Mouse (Mus musculus): ENCODE measurements around the gene A430078G23Rik.
A peak's percentile ranks its signal among the peaks of the same experiment; 100 is the strongest.
"Not testable (repeated sequence)": the region's sequence is repeated elsewhere in the genome, so short reads cannot be mapped to it uniquely, and the experiment has no call there.

A430078G23Rik gene

DNA sequence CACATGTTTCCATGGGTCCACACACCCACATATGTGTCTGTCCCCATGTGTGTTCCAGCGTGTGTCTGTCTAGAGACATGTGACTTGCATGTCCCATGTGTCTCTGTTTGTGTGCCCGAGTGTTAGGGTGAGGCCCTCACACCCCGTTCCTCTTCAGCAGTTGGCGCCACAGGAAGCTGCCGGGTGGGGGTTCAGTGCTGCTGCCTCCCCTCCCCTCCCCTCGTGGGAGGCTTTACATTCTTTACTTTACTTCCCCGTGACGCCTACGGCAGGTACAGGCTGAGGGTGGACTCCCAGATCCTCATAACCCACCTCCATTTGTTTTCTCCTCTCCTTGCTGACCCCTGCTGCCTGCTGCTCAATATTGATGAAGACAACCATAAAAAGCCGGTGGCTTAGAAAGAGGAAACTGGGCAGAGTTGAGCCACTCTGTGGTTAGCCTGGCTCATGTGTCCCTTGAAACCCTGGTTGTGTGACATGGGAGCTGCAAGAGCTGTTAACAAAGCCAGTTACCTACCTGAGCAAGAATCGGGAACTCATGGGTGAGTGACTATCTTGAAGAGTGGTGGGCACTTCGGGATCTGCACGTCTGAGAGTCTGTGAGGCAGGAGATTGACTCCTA is at the start of gene A430078G23Rik:
Gene A430078G23Rik (plus strand): TSS at position 227 of the 622 bp plus-strand sequence.
- DNase-seq (ENCODE audit: low spot score in 2 of 2), result no peak

DNA sequence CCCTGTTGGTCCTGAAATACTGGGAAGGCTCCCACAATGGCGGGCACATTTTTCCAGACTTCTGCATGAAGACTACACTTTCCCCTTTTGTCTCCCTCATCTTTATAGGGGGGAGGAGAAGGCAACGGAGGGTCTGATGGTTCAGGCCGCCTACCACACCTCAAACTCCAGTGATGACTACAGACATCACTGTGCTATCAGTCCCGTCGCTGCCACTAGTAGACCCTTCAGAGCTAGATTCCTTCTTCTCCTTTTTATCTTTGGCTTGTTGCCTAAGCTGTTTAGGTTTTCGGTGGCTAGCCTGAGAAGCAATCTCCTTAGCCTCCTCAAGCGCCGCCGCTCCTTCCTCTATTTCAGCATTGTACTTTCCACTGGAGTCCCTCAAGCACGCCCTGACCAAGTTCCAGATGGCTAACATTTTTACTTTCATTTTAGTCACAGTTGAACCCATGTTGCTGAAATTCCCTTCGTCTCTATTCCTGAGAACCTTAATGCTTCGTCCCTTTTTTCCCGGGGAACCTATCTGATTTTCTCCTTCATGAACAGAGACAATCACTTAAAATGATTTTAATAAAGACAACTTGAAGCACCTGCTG is 44.9 kb upstream of the A430078G23Rik start:
- DNase-seq (ENCODE audit: low spot score in 2 of 2), result not testable (repeated sequence)

DNA sequence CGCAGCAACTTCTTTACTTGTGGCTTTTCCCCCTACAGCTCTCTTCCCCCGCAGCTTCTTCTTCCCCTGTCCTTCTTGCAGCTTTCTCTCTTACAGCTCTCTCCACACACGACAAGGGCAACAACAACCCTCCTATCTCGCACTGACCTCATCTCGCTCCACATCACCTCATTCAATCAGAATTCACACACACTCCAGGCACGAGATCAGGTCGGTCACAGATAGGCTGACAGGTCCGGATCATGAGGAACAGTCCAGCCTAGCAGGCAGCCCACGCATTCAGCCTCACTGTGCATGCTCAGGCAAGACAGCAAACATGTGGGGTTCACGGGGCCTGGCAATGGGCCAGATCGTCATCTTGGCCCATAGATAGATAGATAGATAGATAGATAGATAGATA is 43.6 kb upstream of the A430078G23Rik start:
- no peak for DNase-seq (ENCODE audit: low spot score in 2 of 2)

DNA sequence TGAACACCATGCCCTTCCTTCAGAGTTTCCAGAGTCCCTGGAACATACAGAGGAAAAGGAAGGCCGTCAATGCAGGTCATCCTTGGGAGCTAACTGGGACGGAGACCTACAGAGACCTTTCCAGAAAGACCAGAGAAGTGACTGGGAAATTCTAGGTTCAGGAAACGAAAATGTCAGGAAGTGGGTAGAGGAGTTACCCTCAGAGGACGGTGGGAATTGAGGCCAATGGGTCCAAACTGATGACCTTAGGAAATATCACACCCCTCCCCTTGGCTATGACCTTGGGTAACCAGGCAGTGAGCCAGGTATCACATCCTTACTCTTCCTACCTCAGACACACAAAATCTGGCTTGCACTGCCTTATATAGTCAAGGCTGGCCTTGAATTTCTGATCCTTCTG is 41.7 kb upstream of the A430078G23Rik start:
- no peak for DNase-seq (ENCODE audit: low spot score in 2 of 2)

DNA sequence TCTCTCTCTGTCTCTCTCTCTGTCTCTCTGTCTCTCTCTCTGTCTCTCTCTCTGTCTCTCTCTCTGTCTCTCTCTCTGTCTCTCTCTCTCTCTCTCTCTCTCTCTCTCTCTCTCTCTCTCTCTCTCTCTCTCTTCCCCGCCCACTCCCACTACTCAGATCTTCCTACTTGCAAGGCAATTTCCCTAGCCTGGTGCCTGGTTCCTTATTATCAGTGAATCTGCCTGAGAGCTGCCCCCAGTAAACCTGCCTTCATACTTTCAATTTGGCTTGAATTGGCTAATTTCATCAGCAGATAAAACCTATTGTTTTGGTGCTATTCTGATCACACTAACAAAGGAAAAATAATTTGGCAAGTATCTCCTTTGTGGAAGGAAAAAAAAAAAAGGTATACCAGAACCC is 39.8 kb upstream of the A430078G23Rik start:
- not testable (repeated sequence) for DNase-seq (ENCODE audit: low spot score in 2 of 2)

DNA sequence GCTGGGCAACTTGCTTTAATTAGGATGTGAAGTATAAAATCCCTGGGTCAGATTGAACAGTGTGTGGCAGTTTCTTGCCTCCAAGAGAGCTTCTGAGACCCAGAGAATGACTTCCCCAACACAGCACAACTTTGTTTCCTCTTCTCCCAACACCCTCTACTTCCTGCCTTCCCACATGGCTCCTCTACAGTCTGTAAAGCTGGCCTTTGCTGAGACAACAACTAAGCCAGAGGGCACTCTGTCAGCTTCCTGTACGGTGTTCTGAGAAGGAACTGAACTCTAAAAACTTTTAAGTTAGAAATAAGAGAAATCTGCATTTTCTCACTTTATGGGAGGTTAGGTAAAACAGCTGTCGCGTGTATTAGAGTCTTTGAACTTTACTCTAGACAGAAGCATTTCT is 39.4 kb upstream of the A430078G23Rik start:
- DNase-seq (ENCODE audit: low spot score in 2 of 2), result no peak

DNA sequence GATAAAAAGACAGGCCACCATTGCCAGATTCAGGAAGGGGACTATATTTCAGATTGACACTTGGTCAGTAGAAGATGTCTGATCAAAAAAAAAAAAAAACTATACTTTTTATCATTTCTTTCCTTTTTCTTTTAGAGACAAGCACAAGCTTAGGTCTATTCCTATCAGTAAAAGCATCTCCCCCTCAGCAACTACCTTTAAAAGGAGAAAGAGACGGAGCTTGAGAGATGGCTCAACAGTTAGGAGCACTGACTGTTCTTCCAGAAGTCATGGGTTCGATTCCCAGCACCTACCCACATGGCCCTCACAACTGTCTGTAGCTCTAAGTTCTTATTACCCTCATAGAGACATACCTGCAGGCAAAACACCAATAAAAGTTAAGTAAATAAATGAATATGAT is 38.9 kb upstream of the A430078G23Rik start:
- DNase-seq (ENCODE audit: low spot score in 2 of 2), result no peak

DNA sequence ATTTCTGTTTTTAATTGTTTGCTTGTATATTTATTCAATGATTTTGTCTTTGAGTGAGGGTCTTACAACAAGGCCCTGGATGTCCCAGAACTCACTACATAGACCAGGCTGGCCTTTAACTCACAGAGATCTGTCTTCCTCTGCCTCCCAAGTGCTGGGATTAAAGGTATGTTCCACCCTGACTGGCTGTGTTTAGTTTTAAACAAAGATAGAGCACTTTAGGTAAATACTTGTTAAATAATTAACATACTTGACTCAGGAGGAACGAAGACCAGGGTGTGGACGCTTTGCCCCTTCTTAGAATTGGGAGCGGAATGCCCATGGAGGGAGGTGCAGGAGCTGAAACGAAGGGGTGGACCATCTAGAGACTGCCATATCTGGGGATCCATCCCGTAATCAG is 36.6 kb upstream of the A430078G23Rik start:
- no peak for DNase-seq (ENCODE audit: low spot score in 2 of 2)

DNA sequence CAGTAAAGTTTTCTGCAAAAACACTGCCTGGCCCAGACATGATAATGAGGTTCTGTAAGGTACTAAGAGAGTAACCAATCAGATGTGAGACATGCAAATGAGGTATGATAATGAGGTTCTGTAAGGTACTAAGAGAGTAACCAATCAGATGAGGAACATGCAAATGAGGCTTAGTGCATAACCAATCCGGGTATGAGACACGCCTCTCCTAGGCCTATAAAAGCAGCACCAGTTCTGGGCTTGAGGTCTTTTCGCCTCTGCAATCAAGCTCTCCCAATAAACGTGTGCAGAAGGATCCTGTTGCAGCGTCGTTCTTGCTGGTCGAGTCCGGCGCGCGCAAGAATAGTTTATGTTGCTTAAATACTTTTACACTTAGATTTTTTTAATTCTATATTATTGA is 33.9 kb upstream of the A430078G23Rik start:
- DNase-seq (ENCODE audit: low spot score in 2 of 2), result not testable (repeated sequence)

DNA sequence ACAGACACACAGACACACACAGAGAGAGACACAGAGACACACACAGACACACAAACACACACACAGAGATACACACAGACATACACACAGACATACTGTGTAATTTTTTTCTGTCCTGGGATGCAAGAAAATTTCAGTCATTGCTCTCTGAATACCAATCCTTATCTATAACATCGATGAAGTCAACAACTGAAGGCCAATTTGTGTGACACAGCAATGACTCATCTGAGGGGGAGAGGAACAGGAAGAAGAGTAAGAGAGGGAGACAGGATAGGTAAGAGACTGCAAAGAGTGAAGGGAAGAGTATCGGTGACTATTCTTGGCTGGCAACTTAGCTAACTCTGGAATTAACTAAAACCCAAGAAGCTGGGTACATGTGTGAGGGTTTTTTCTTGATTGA is 29.0 kb upstream of the A430078G23Rik start:
- no peak for DNase-seq (ENCODE audit: low spot score in 2 of 2)

DNA sequence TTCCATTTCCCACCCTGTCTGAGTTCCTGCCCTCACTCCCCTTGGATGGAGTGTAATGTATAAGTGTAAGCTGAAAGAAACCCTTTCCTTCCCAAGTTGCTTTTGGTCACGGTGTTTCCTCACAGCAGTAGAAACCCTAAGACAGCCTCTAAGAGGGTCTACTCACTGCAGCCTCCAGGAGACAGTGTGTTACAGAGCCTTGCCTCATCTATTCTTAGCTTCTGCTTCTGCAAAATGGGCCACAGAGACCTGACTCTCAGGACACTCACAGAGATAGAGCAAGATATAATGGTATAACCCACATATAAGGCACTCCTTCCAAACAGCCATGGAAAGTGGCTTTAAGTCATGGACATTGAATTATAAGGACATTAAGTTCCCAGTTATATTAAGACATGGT is 26.2 kb upstream of the A430078G23Rik start:
- DNase-seq (ENCODE audit: low spot score in 2 of 2), result no peak

DNA sequence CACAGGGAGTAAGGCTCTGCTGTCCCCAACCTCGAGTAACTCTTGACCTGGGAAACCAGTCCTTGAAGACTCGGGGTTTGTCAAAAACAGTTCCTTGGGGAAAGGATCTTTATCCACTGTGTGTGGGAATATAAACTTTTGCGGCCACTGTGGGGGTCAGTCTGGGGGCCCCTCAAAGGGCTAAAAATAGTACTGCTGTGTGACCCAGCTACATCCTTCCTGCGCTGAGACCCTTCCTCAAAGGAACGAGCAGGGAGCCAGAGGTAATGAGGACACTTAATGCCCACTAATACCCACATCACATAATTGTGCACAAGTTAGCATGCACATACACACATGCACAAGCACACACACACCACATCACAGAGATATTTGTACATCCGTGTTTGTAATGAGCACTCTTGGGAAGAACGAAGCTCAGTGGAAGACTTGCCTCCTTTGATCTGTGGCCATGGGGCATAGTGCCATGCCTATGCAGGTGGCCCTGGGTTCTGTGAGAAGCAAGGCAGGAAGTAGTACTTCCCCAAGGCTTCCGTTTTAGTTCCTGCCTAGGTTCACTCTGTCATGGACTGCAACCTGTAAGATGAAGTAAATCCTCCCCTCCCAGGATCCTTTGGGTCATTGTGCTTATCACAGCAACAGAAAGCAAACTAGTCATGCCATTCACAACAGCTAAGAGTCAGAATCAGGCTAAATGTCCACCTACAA is 25.5 kb upstream of the A430078G23Rik start:
- DNase-seq (ENCODE audit: low spot score in 2 of 2), result no peak

DNA sequence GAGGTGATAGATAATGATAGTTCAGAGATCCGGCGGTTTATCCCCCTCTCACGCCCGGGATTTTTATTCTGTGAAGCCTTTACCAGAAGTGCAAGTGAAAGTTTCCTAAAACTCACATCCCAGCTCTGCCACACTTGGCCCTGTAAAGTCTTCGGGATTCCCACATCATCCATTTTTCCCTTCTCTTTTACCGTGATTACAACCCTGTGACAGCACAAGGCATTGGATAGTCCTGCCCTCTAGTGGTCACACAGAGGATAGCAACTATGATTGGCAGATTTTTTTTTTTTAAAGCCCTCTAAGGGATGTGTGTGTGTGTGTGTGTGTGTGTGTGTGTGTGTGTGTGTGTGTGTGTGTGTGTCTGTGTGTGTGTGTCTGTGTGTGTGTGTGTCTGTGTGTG is 22.6 kb upstream of the A430078G23Rik start:
- DNase-seq (ENCODE audit: low spot score in 2 of 2), result no peak

DNA sequence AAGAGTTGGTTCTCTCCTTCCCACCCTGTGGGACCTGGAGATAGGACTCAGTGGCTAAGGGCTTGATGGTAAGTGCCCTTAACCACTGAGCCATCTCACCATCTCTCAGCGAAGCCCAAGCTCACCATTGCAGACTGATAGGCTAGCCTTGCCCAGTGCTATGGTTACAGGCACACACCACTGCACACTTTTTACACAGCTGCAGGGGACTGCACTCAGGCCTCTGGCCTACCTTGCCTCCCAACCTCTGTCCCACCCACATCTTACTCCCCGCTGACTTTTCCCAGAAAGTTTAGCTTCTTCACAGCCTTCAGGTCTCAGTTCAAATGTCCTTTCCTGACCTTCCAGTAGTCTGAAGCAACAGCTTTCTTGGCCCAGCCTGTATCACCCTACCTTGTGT is 21.5 kb upstream of the A430078G23Rik start:
- no peak for DNase-seq (ENCODE audit: low spot score in 2 of 2)

DNA sequence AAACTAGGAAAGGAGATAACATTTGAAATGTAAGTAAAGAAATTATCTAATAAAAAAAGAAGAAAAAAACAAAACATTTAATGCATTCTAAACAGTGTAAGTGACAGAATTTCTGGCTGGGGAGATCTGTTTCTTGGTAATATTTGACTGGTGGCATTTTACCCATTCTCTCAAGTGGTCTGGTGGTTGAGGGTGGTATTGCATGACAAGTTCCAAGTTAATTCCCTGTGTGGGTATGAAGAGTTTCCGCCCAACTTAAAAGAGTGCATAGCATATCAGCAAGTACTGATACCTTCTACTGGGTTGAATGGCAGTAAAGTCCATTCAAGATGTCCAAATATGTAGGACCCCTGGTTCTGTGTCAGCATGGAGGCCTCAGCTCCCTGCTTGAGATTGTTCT is 17.3 kb upstream of the A430078G23Rik start:
- no peak for DNase-seq (ENCODE audit: low spot score in 2 of 2)

DNA sequence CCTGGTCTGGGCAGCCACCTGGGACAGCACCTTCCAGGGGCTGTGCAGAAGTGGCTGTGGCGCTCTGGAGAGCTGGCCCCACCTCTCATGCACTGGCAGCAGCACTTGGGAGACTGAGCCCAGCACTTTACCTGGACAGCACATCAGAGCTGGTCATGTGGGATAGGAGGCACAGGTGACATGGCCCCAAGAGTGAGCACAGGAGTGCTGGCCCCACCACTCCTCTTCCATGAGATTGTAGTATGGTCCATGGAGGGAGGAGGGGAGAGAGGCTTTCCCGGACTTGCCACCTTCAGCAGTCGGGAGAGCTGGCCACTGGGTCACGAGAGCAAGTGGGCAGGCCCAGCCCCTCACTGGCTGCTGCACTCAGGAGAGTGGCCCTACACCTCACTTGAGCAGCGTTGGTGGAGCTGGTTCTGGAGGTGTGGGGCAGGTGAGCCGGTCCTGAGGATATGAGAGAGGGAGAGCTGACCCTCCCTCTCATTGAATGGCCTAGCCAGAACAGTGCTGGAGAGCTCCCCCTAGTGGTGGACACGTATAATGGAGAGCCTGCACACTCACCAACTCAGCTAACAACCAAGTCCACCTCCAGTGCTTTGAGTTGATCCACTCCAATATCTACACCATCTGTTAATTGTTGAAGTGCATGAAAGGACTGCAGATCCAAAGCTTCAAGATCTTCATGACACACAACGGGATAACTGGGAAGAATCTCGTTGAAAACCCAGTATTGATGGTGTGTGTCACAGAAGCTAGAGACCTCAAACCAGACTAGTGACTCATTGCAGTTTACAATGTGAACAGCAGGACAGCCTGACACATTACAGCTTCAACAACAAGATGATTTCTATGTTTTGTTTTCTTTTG is 16.3 kb upstream of the A430078G23Rik start:
- DNase-seq (ENCODE audit: low spot score in 2 of 2), result peak; percentile 31 to 42

DNA sequence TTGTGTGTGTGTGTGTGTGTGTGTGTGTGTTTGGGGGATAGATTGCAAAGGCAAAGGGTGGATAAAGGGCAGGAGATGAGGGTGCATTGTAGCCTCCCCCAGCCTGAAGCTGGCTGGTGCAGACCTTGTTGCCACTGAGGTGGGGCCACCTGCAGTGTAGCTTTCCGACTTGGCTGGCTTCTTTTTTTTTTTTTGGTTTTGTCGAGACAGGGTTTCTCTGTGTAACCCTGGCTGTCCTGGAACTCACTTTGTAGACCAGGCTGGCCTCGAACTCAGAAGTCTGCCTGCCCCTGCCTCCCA is 15.7 kb upstream of the A430078G23Rik start:
- DNase-seq (ENCODE audit: low spot score in 2 of 2), result not testable (repeated sequence)

DNA sequence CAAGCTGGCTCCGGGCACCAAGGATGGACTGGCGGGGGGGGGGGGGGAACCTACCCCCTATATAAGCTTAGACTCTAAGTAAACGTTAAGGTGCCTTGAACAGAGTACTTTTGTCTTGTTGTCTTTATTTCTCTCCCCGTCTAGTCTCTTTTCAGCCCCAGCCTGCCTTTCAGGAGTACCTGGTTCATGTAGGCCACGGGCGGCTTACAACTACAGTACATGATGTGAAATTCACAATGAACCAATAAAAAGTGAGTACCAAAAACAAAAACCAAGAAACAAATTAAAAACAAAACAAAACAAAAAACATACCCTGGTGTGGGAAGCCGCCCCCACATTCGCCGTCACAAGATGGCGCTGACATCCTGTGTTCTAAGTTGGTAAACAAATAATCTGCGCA is 15.2 kb upstream of the A430078G23Rik start:
- DNase-seq (ENCODE audit: low spot score in 2 of 2), result no peak

DNA sequence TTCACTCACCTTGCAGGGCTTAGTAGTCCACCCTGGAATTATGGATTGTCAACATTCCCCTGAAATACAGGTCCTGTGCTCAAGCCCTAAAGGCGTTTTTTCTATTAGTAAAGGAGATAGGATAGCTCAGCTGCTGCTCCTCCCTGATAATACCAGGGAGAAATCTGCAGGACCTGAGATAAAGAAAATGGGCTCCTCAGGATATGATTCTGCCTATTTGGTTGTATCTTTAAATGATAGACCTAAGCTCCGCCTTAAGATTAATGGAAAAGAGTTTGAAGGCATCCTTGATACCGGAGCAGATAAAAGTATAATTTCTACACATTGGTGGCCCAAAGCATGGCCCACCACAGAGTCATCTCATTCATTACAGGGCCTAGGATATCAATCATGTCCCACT is 12.5 kb upstream of the A430078G23Rik start:
- not testable (repeated sequence) for DNase-seq (ENCODE audit: low spot score in 2 of 2)

DNA sequence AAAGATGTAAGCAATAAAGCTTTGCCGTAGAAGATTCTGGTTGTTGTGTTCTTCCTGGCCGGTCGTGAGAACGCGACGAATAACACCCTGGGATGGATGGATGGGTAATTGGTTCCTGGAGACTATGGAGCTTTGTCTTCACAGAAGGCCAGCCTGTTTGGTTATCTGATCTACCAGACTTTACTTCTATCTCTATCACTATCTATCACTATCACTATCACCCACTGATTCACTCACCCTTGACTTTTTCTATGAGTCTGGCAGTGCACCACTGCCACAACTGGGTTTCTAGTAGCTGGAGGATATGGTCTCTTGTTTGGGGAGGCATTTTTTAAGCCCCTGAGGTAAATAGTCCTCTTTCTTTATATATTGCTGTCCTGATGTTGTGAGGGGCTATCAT is 7.9 kb upstream of the A430078G23Rik start:
- no peak for DNase-seq (ENCODE audit: low spot score in 2 of 2)

DNA sequence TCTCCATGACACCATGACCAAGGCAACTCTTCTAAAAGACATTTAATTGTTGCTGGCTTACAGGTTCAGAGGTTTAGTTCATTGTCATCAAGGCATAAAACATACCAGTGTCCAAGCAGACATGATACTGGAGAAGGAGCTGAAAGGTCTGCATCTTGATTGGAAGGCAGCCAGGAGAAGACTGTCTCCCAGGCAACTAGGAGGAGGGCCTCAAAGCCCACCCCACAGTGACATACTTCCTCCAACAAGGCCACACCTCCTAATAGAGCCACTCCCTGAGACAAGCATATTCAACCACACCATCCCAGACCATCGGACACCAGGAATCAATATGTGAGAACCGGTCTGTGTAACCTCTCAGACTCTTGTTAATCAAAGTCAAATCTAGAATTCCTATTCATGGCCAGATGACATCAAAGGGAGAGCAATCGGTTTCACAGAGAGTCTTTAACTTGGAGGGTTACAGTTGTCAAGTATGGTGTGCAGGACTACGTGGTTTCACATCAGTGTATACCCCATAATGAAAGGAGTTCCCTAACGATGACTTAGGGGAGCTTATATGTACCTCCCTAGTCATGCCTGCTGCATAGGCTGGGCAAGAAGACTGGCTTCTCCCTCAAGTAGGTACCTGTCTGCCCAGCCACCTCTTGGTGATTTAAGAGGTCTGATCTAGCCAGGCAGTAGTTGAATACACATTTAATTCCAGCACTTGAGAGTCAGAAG is 6.4 kb upstream of the A430078G23Rik start:
- DNase-seq (ENCODE audit: low spot score in 2 of 2), result no peak

All from urinary bladder, postnatal 36 days (tissue).